Mouse (Mus musculus): Measurements from ENCODE around the gene Plce1.

The Plce1 gene

DNA sequence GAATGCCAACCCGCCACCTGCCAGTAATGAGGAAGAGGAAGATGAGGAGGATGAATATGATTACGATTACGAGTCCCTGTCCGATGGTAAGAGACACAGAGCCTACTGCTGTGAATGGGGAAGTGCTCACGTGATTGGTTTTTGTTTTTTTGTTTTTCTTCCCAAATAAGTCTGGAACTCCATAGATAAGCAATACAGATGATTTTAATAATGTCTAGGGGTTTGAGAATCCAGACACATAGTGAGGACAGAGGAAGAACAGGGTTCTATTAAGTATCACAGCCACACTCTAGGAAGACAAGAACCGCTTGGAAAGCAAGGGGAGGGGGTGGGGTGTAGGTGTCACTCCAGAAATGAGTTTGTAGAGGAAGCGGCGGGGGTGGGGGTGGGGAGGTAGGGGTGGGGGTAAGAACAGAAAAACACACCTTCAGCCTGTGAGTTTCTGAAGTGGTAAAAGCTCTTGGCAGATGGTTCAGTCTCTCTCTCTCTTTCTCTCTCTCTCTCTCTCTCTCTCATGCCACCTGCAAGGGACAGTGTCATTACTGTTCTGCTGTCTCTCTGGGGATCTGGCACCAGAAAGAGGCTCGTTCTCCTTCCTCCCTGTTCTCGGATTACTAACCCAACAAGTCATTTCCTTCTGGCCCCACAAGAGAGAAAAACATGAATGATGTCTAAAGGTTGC, 265.0 kb downstream of the Plce1 start:
- no peak for DNase-seq

DNA sequence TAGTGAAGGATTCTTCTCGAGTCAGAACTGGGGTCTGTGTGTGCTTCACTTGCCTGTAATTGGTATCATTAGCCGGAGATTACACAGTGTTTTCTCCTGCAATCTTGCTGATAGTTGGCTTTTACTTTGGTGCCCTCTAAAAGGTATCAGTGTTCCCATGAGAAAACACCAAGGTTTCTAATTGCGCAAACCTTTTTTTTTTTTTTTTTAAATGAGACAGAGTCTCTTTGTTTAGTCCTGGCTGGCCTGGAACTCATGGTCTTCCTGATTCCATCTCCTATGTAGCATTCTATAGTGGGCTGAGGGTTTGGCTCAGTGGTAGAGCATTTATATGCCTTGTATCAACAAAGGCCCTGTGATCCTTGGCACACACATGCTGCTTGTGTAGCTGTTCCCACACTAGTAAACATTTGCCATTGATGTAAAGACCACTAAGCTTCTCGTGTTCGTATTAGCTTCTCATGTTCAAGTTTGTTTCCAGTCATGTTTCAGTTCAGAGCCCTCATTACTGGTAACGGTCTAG, 265.6 kb downstream of the Plce1 start:
- no peak for DNase-seq

DNA sequence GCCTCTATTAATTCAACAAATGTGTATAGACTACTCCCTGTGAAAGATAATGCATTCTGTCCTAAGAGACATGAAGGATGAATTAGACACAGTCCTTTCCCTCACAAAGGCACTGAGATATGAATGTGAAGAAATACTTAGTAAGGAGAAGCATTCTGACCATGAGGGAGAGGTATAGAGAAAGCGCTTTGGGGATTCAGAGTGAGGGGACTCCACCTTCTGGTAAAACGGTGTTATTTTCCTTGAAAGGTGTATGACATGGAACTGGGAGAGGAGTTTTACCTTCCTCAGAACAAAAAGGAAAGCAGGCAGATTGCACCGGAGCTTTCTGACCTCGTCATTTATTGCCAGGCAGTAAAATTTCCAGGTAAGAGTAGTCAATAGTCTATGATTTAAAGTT, 269.3 kb downstream of the Plce1 start:
- no peak for DNase-seq

GRCm38 (mm10) chr19:38757161-38757560, 276.3 kb downstream of the Plce1 start:
- DNase-seq = no peak

DNA sequence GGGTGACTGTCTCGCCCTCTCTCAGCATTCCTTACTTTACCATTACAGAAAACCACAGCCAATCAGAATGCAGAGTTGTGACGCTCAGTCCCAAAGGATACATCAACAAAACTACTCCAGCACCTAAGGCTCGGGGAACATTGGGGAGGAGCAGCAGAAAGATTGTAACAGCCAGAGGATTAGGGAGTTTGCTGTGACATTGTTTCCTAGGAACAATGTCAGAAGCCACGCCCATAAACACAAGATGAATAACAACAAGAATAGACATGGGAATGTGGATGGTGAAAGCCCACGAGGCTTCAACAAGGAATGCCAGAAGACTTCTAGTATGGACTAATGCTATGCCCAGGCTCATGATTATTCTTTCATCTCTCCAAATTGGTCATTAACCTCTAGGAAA, 277.1 kb downstream of the Plce1 start:
- no peak for DNase-seq

DNA sequence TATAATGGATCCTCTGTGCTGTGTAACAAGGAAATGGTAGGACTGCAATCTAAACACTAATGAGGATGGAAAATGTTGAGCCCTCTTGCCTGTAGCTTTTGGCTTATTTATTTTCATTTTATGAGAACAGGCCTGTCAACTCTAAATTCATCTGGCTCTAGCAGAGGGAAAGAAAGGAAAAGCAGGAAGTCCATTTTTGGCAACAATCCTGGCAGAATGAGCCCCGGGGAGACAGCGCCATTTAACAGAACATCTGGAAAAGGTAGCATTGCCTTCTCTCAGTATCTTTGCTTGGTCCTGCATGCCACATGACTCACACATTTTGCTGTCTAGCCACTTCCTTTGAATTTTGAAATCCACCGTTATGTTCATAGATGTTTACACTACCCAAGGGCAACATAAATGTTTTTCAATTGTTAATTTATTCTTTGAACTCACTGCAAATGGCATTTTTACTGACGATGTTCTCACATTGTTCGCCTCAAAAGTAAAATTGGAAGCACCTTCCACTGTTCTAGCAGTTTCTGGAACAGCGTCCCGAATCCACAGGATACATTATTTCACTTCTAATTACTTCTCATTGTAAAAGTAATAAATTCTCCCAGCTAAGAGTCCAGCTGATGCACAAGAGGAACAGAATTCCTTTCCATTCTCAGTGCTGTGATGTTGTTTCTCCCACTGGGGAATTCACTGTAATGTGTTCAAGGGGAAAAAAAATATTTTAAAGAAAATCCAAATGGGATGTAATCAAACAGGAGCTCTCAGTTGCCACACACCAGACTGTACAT, 278.0 kb downstream of the Plce1 start:
- DNase-seq = no peak

DNA sequence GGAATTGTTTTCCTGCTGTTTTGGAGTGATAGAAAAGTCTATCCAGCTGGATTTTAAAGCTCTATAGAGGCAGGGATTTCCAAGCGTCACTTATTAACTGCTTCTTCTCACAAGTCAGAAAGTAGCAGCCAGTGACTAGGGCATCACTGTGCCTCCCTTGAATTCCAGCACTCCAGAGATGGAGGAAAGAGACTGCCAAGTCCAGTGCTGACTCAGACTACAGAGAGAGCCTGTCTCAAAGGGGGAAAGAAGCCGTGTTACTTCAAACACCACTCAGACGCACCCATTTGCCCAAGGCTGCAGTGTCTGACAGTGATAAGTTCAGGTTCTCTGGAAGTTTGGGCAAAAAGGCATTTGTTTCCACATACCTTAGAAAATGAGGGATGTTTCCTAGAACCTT, 279.5 kb downstream of the Plce1 start:
- no peak for DNase-seq

DNA sequence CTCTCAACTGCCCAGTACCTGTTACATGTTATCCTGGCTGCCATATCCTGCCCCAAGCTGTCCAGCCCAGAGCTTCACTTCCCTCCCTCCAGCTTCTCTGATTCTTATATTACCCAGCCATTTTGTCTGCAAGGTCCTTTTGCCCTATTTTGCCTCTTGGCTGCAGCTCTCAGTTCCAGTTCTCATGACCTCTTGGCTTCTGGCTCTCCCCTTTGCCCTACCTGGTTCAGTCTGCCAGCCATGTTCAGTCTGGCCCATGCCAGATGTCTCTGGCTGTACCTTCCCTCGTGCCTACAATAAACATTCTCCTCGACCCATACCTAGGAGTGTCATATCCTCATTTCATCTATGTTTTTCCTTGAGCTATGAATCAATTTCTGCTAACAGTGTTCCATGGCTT, 285.4 kb downstream of the Plce1 start:
- DNase-seq = no peak

DNA sequence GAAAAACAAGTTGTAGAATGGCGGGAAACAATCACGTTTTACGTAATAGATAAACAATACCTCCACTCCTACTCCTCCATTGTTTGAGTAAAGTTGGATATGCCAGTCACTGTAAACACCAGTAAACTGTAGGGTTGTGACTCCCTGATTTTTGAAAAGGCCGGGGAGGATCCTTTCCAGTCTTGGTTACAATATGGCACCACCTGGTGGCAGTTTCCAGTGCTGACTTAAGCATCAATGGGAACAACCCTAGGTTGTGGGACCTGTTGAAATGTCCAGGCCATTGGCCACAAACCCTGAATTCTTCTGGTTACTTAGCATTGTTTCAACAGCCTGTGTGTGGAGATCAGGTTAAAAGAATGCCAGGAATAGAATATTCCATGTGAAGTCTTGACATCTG, 294.6 kb downstream of the Plce1 start:
- peak; percentile 59 for DNase-seq

DNA sequence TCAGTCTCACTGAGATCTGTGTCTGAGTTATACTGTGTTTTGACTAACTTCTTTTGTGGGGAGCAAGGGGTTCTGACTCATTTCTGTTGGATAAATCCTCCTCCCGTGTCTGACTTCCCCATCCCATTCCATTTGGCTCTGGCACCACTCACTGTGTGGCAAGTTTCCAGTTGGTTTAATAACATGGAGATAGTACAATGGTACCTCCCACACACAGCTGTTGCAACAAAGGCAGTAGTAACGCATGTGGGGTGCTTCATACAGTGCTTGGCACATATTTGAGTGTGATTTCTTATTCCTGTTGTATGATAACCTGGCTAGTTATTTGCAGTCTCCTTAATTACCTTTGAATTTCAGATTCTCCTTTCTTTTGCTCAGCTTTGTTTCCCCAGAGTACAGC, 297.9 kb downstream of the Plce1 start:
- no peak for DNase-seq

DNA sequence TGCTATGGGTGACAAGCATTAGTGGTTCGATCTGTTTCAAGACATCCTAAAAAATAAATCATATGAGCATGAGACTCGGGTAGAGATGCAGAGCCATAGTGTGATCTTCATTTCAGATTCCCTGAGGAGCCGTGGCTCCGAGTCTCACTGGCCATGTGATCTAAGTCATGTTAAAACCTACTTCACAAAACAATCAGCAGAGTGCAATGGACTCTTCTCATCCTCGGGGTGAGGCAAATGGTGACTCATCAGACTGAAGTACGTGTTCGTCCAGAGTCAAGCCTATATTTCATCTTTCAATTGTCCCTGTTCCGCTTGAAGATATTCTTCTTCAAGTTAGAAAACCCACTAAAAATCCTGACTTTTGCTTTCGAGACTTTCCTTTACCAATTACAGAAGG, 302.6 kb downstream of the Plce1 start:
- no peak for DNase-seq

GRCm38 (mm10) chr19:38787756-38788155, 306.8 kb downstream of the Plce1 start:
- DNase-seq = no peak

GRCm38 (mm10) chr19:38793563-38794045, 312.7 kb downstream of the Plce1 start:
- DNase-seq = no peak

DNA sequence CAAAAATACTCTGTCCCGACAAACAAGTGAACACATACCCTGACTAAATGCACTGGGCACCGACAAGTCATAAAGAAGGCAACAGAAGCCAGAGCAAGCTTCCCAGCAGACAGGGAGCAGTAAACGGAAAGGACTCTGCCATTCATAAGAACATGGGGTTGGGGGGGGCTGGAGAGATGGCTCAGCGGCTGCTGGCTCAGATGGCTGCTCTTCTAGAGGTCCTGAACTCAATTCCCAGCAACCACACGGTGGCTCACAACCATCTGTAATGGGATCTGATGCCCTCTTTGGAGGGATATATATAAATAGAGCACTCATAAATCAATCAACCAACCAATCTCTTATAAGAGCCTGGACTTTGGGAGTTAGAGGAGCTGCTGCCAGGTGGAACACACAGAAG, 315.6 kb downstream of the Plce1 start:
- DNase-seq = no peak

- DNase-seq = no peak
Observed at GRCm38 (mm10) chr19:38798291-38798690, 317.4 kb downstream of the Plce1 start.

GRCm38 (mm10) chr19:38798801-38799200, 317.9 kb downstream of the Plce1 start:
- no peak for DNase-seq

DNA sequence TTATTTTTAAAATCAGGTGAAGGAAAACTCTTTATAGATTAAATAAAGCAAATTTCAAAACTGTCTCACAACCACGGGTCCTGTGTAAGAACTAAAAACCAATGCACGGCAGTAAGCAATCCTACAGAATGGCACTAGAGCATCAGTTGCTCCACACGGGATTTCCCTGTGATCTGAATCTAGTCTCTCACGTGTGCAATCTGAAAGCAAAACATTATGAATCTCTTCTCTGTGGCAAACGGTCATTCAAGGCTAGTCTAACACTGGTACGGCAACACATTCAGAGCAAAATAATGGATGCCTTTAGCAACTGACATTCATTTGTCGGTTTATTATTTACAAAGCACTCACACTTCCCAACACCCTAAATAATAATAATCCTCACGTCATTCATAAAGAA, 337.3 kb downstream of the Plce1 start:
- no peak for DNase-seq

GRCm38 (mm10) chr19:38818766-38819426, 338.0 kb downstream of the Plce1 start, which contains the start of gene Noc3l:
Gene Noc3l (minus strand): TSS chr19:38819237.
- DNase-seq = peak; percentile 95

- no peak for DNase-seq
Observed at GRCm38 (mm10) chr19:38819427-38819802, 338.5 kb downstream of the Plce1 start.

DNA sequence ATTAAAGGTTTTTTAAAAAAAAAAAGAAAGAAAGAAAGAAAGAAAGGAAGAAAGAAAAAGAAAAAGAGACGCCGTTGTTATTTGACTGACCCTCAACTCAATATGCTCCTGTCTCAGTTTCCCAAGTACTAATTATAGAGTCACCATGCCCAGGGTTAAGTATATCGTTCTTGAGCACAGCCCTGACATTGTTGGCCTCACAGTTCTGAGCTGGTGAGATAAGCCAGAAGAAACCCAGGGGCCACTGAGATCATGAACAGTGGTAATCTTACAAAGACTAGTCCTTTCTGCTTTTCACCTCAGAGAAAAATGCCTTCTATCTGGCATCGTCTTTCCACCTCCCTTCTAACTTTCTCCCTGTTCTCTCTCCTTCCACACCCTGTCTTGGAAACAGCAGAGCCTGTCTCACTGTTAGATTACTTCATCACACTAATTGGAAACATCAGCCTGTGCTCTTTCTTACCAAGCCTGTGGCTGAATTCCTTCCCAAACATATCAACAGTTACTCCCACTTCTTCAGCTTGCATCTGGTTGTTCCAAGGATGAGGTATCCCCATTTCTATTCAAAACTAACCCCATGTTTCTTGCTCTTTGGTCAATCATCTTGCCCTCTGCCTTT, 339.4 kb downstream of the Plce1 start:
- DNase-seq = no peak

DNA sequence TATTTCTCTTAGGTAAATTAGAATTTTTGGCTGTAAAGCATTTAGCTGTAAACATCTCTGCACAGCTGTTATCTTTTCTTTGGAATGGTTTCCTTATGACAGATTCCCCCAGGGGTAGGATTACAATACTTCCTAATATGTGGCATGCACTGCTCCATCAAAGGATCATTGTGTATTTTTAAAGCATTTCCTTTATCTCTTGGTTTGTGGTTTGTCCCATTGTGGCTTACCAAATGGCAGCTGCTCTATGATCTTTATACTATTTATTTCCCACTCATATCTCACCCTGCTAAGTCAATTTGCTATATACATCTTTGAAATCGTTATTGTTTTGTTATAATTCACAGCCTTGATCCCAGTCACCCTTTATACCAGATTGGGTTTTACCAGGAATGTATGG, 352.3 kb downstream of the Plce1 start:
- no peak for DNase-seq
